Mouse (Mus musculus) adipose tissue, adult 10 weeks (tissue): ENCODE measurements around the gene Traf6. TPM values are rescaled to one million over a fixed set of nuclear protein-coding genes. Genes with fewer than 3 reads are reported as not detected.

Source experiments
- polyA plus RNA-seq: library from polyadenylated mRNA; stranded (reverse); fragments of 350-450 nt; fragmentation: Illumina TruSeq; extraction: RNeasy Lipid Tissue Mini Kit (QIAGEN cat#74804); gene quantifications from one replicate; pipeline ENCODE4 v1.2.3, GENCODE M21; 2014; ENCODE audit warnings: low read depth, low replicate concordance

Gene Traf6
- 12.2 TPM for polyA plus RNA-seq

GRCm38 (mm10) chr2:101678236-101679021, at the start of gene Traf6:
Gene Traf6, plus strand, starts transcription at chr2:101678429.

DNA sequence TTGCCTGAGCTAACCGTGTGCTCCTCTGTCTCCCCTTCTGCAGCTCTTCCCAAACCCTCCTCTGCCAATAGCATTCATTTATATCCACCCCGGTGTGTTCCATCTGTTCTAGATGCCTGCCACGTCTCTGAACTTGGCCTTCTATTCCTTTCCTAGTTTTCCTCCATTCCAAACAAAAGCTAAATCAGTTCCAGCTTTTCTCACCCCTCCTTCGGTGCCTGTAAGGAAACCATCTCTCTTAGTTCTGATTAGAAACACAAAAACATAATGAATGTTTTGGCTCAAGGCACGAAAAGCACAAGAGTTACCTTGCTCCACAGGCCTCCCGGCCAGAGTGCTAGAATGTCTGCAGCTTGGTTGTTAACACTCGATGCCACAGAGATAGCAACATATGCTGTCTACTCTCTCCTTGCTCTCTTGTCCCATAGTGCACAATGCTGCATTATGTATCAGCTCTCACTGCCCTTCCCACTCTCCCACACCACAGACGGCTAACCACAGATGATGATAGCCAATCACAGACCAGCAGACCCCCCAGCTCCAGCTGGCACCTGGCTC, 29.0 kb upstream of the Traf6 start, which contains the start of the genes Rag1 and B230118H07Rik:
TSS of gene Rag1 (minus strand) at position 388 of the 558 bp plus-strand sequence.
TSS of gene B230118H07Rik (minus strand) at position 419 of the 558 bp plus-strand sequence.

Other genes with a start within 250 kb of the Traf6 start
- gene Rag2, start 53.7 kb upstream of the Traf6 start, polyA plus RNA-seq: not detected
- gene Rag1, start 28.9 kb upstream of the Traf6 start, polyA plus RNA-seq: not detected
- 48.9 TPM for gene B230118H07Rik, start 28.9 kb upstream of the Traf6 start, polyA plus RNA-seq
- gene Prr5l, start 204.6 kb downstream of the Traf6 start, polyA plus RNA-seq: 5.1 TPM
- gene Commd9, start 207.8 kb downstream of the Traf6 start, polyA plus RNA-seq: 38.7 TPM